Mouse (Mus musculus): ENCODE results near the gene Ear6. TPM values are rescaled to one million over a fixed set of nuclear protein-coding genes. Genes with fewer than 3 reads are reported as not detected.

Gene Ear6
- polyA plus RNA-seq (2021; fragmentation: Nextera tagmentation) = not detected in 2 replicates
- long read RNA-seq, experiment 1 = 0 reads
- long read RNA-seq, experiment 2 = 0 reads

DNA sequence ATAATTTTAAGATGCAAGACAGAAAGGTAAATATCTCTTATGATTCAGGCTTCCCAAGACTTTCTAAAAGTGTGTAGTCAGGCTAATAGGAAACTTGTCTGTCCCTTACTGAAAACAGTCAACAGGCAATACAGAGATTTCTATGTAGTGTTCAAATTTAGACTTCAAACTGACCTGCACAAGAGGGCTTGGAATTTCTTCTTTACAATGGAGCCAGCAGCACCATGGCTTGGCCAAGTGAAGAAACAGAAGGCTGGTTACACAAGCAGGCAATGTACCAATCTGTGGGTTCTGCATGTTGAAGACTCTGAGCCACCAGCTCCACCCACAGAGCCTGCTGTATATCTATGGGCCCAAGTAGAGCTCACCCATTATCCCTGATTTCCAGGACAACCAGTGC is at the start of gene Ear6:
Gene Ear6, plus strand, starts transcription at position 301 of the 400 bp plus-strand sequence.

GRCm38 (mm10) chr14:51884598-51885331 is 31.3 kb downstream of the Ear6 start, which contains the start of gene Mettl17:
Gene Mettl17 (plus strand): TSS chr14:51884842.

DNA sequence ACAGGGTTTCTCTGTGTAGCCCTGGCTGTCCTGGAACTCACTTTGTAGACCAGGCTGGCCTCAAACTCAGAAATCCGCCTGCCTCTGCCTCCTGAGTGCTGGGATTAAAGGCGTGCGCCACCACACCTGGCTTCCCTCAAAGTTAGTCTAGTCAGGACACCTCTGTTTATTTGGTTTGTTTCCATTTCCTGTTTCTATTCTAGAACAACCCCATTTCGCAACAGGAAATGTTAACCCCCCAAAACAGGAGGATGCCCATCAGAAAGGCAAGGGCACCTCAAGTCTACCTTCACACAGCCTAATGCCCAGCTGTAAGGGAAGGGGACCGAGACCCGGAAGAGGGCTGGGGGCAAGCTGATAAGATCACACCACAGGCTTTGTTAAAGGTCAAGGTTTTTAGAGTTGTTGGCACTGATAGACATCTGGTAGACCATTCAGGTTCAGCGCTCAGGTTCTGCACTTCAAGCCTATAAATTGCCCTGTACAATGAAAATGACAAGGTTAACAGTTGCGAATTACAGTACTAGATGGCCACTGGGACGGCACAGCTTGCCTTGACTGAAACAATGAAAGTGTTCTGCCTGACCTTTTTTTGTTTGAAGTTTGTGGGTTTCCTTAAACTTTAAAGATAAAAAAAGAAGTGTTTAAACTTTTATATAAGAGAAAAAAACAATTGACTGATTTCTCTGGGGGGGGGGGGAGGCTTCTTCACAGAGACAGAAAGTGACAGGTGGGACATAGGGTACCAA is 38.9 kb downstream of the Ear6 start, which contains the start of gene Slc39a2:
Gene Slc39a2, plus strand, starts transcription at position 699 of the 749 bp plus-strand sequence.

Other genes with a start within 250 kb of the Ear6 start
- gene Gm17078, start 242.4 kb upstream of the Ear6 start, polyA plus RNA-seq (2021; fragmentation: Nextera tagmentation) = not detected in 2 replicates
- gene Gm4181, start 218.0 kb upstream of the Ear6 start, polyA plus RNA-seq (2021; fragmentation: Nextera tagmentation) = not detected in 2 replicates
- gene Gm17079, start 158.2 kb upstream of the Ear6 start, polyA plus RNA-seq (2021; fragmentation: Nextera tagmentation) = not detected in 2 replicates
- not detected in 2 replicates for gene Gm5800, start 136.5 kb upstream of the Ear6 start, polyA plus RNA-seq (2021; fragmentation: Nextera tagmentation)
- not detected in 2 replicates for gene Ang4, start 80.1 kb upstream of the Ear6 start, polyA plus RNA-seq (2021; fragmentation: Nextera tagmentation)
- not detected in 2 replicates for gene AY358078, start 53.7 kb upstream of the Ear6 start, polyA plus RNA-seq (2021; fragmentation: Nextera tagmentation)
- 11.6 and 23.7 TPM in 2 replicates for gene Mettl17, start 31.1 kb downstream of the Ear6 start, polyA plus RNA-seq (2021; fragmentation: Nextera tagmentation)
- 0.20 and 0.21 TPM in 2 replicates for gene Slc39a2, start 39.2 kb downstream of the Ear6 start, polyA plus RNA-seq (2021; fragmentation: Nextera tagmentation)
- 801 and 919 TPM in 2 replicates for gene Ndrg2, start 60.5 kb downstream of the Ear6 start, polyA plus RNA-seq (2021; fragmentation: Nextera tagmentation)
- not detected in 2 replicates for gene Tppp2, start 64.7 kb downstream of the Ear6 start, polyA plus RNA-seq (2021; fragmentation: Nextera tagmentation)
- 0.10 TPM in 1 of 2 replicates, not detected in the other for gene Rnase13, start 69.1 kb downstream of the Ear6 start, polyA plus RNA-seq (2021; fragmentation: Nextera tagmentation)
- 21.2 and 21.3 TPM in 2 replicates for gene Arhgef40, start 131.0 kb downstream of the Ear6 start, polyA plus RNA-seq (2021; fragmentation: Nextera tagmentation)
- gene Tmem253, start 162.0 kb downstream of the Ear6 start, polyA plus RNA-seq (2021; fragmentation: Nextera tagmentation) = 0.09 TPM in 1 of 2 replicates, not detected in the other
- gene Zfp219, start 167.0 kb downstream of the Ear6 start, polyA plus RNA-seq (2021; fragmentation: Nextera tagmentation) = 5.8 and 8.6 TPM in 2 replicates
- gene Olfr221, start 188.8 kb downstream of the Ear6 start, polyA plus RNA-seq (2021; fragmentation: Nextera tagmentation) = not detected in 2 replicates

All from left cerebral cortex, adult 6 months (tissue).